ENCODE assay signal across 11 mouse cellular contexts in the genomic region with DNA sequence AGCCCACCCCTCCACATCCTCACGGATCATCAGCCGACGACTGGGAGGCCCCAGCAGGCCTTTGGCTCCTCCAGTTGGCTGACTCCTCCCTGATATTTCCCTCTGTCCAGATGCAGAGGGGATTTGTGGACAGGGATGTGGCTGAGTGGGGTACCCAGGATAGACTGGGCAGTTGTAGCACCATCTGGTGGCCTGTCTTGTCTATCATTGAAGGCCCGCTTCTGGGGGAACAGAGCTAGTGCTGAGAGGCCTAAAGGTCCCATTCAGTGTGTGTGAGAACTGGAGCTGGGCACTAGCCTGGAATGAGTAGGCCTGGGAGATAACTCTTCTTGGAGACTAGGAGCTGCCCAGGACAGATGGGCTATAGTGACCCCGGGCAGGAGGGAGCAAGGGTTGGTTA. TPM values are rescaled to one million over a fixed set of nuclear protein-coding genes. Genes with fewer than 3 reads are reported as not detected.
DNase-seq lines count a peak whose midpoint lies in the region; ATAC-seq and TF ChIP-seq lines count a peak whose summit lies in the region.
"Had no signal": no experiment of that assay in that cellular context is flagged by ENCODE, and none has a peak within 500 bp of the region (broad histone marks: within the 10 kb centered on the region; RNA-seq: fewer than 3 reads in every experiment).

No protein-coding gene starts in this region.

- no peak for ATAC-seq in kidney, postnatal 0 days (replicated peaks; ENCODE audit: low FRiP score, low read depth)
- no peak for ATAC-seq in lung, embryonic 14.5 days (ENCODE audit: insufficient read depth)
- ATAC-seq in forebrain, embryonic 13.5 days, result no peak

- DNase-seq in cerebellum, postnatal 14 days, result peak; percentile 31 to 44
- DNase-seq in cerebellum, adult 8-10 months, result no peak
- DNase-seq in kidney, postnatal 0 days (ENCODE audit: low spot score), result peak; percentile 47
- no peak for DNase-seq in kidney, adult 8-10 months
- peak; percentile 43 for DNase-seq in lung, embryonic 14.5 days
- DNase-seq in lung, postnatal 36 days, result no peak
- peak; percentile 67 for DNase-seq in retina, postnatal 1 day
- DNase-seq: thymus, adult 2 months had no signal

- 32% methylated on average over 5 of the region's 5 CpGs for WGBS in kidney, postnatal 0 days
- WGBS in lung, embryonic 14.5 days, result 39% methylated on average over 5 of the region's 5 CpGs
- 66% methylated on average over 5 of the region's 5 CpGs for WGBS in forebrain, embryonic 13.5 days

- peaks cover 12% of the 10 kb centered on the region; the same call in 1 of the 2 replicates for H3K4me1 ChIP-seq in kidney, postnatal 0 days (replicated peaks; ENCODE audit: insufficient read depth, low read length)
- H3K4me1 ChIP-seq in lung, embryonic 14.5 days (ENCODE audit: insufficient read depth), result 0 out of 2 replicates have a peak, but pooled peaks cover 6% of the 10 kb centered on the region
- peaks cover 18% of the 10 kb centered on the region for H3K4me1 ChIP-seq in forebrain, embryonic 13.5 days

- H3K4me2 ChIP-seq in kidney, postnatal 0 days (ENCODE audit: low read length), result no peak overlapping the region
- no peak overlapping the region for H3K4me2 ChIP-seq in lung, embryonic 14.5 days
- no peak overlapping the region for H3K4me2 ChIP-seq in forebrain, embryonic 13.5 days
- H3K4me2 ChIP-seq: heart, embryonic 13.5 days; liver, embryonic 15.5 days had no signal

- no peaks in the 10 kb centered on the region for H3K27me3 ChIP-seq in kidney, postnatal 0 days (ENCODE audit: insufficient read depth, low read length)
- peaks cover 21% of the 10 kb centered on the region; the same call in 1 of the 2 replicates for H3K27me3 ChIP-seq in lung, embryonic 14.5 days (ENCODE audit: insufficient read depth, low read length)
- H3K27me3 ChIP-seq in forebrain, embryonic 13.5 days, result peaks cover 38% of the 10 kb centered on the region

- no peak overlapping the region for H3K27ac ChIP-seq in kidney, postnatal 0 days
- H3K27ac ChIP-seq in lung, embryonic 14.5 days (ENCODE audit: low read depth), result no peak overlapping the region
- H3K27ac ChIP-seq in forebrain, embryonic 13.5 days, result no peak overlapping the region
- H3K27ac ChIP-seq: heart, embryonic 13.5 days; liver, embryonic 15.5 days had no signal

- H3K9ac ChIP-seq in kidney, postnatal 0 days (ENCODE audit: low read depth, low read length), result no peak overlapping the region
- H3K9ac ChIP-seq in lung, embryonic 14.5 days, result no peak overlapping the region
- no peak overlapping the region for H3K9ac ChIP-seq in forebrain, embryonic 13.5 days
- H3K9ac ChIP-seq: heart, embryonic 13.5 days; liver, embryonic 15.5 days had no signal

- no peaks in the 10 kb centered on the region for H3K9me3 ChIP-seq in kidney, postnatal 0 days (replicated peaks; ENCODE audit: low read length)
- H3K9me3 ChIP-seq in lung, embryonic 14.5 days (ENCODE audit: low read depth, low read length), result no peaks in the 10 kb centered on the region
- H3K9me3 ChIP-seq in forebrain, embryonic 13.5 days (replicated peaks), result no peaks in the 10 kb centered on the region
- H3K9me3 ChIP-seq: heart, embryonic 13.5 days; liver, embryonic 15.5 days had no signal

- 0 out of 2 replicates have a peak, but pooled peaks cover 5% of the 10 kb centered on the region for H3K36me3 ChIP-seq in kidney, postnatal 0 days (ENCODE audit: insufficient read depth, low read length)
- H3K36me3 ChIP-seq in lung, embryonic 14.5 days (ENCODE audit: insufficient read depth), result peaks cover 25% of the 10 kb centered on the region
- H3K36me3 ChIP-seq in forebrain, embryonic 13.5 days (ENCODE audit: poor library complexity, severe bottlenecking), result peaks cover 34% of the 10 kb centered on the region

- H3K4me3 ChIP-seq in kidney, postnatal 0 days (replicated peaks; ENCODE audit: low read depth, low read length), result no peak overlapping the region
- H3K4me3 ChIP-seq in lung, embryonic 14.5 days (ENCODE audit: low read depth, low read length), result no peak overlapping the region
- no peak overlapping the region for H3K4me3 ChIP-seq in forebrain, embryonic 13.5 days
- H3K4me3 ChIP-seq: heart, embryonic 13.5 days; liver, embryonic 15.5 days had no signal

- peak; percentile 62 for TF ChIP-seq CTCF in kidney, postnatal 0 days (IDR thresholded peaks at IDR 0.05; ENCODE audit: low read depth)
- peak; percentile 30 for TF ChIP-seq CTCF in lung, embryonic 14.5 days (IDR thresholded peaks at IDR 0.05; ENCODE audit: low read depth)

RNA-seq across cellular contexts. Expression of gene Spata2l, which starts 4.3 kb away (rescaled TPM):
- polyA plus RNA-seq in kidney, postnatal 0 days (2015; fragmentation: Nextera tagmentation; extraction: Ambion mirVana), result 6.1 and 8.2 TPM in 2 replicates
- polyA plus RNA-seq in lung, embryonic 14.5 days (2014; fragmentation: Nextera tagmentation; extraction: Ambion mirVana), result 2.3 and 4.1 TPM in 2 replicates
- 1.4 and 2.3 TPM in 2 replicates for polyA plus RNA-seq in forebrain, embryonic 13.5 days (2015; fragmentation: Nextera tagmentation; extraction: Ambion mirVana)

RNA-seq across cellular contexts. Expression of gene Cdk10, which starts 7.1 kb away (rescaled TPM):
- polyA plus RNA-seq in kidney, postnatal 0 days (2015; fragmentation: Nextera tagmentation; extraction: Ambion mirVana), result 28.7 and 29.2 TPM in 2 replicates
- 33.2 and 36.3 TPM in 2 replicates for polyA plus RNA-seq in lung, embryonic 14.5 days (2014; fragmentation: Nextera tagmentation; extraction: Ambion mirVana)
- 38.8 and 41.8 TPM in 2 replicates for polyA plus RNA-seq in forebrain, embryonic 13.5 days (2015; fragmentation: Nextera tagmentation; extraction: Ambion mirVana)

RNA-seq across cellular contexts. Expression of gene Spata33, which starts 19.1 kb away (rescaled TPM):
- 7.1 and 8.2 TPM in 2 replicates for polyA plus RNA-seq in kidney, postnatal 0 days (2015; fragmentation: Nextera tagmentation; extraction: Ambion mirVana)
- polyA plus RNA-seq in lung, embryonic 14.5 days (2014; fragmentation: Nextera tagmentation; extraction: Ambion mirVana), result 3.1 and 4.8 TPM in 2 replicates
- 4.2 and 5.5 TPM in 2 replicates for polyA plus RNA-seq in forebrain, embryonic 13.5 days (2015; fragmentation: Nextera tagmentation; extraction: Ambion mirVana)

RNA-seq across cellular contexts. Expression of gene Chmp1a, which starts 19.2 kb away (rescaled TPM):
- polyA plus RNA-seq in kidney, postnatal 0 days (2015; fragmentation: Nextera tagmentation; extraction: Ambion mirVana), result 126 and 138 TPM in 2 replicates
- polyA plus RNA-seq in lung, embryonic 14.5 days (2014; fragmentation: Nextera tagmentation; extraction: Ambion mirVana), result 102 and 108 TPM in 2 replicates
- polyA plus RNA-seq in forebrain, embryonic 13.5 days (2015; fragmentation: Nextera tagmentation; extraction: Ambion mirVana), result 183 and 199 TPM in 2 replicates

RNA-seq across cellular contexts. Expression of gene Zfp276, which starts 22.3 kb away (rescaled TPM):
- polyA plus RNA-seq in kidney, postnatal 0 days (2015; fragmentation: Nextera tagmentation; extraction: Ambion mirVana), result 13.1 and 15.0 TPM in 2 replicates
- polyA plus RNA-seq in lung, embryonic 14.5 days (2014; fragmentation: Nextera tagmentation; extraction: Ambion mirVana), result 19.7 and 26.6 TPM in 2 replicates
- 22.8 and 25.7 TPM in 2 replicates for polyA plus RNA-seq in forebrain, embryonic 13.5 days (2015; fragmentation: Nextera tagmentation; extraction: Ambion mirVana)

Comparison
In these comparisons a context has a peak if more than half of its experiments do, and no peak if none do; other contexts are left out.
1. DNase-seq: peak in cerebellum, postnatal 14 days (2 of 2), kidney, postnatal 0 days (single experiment), lung, embryonic 14.5 days (single experiment) and retina, postnatal 1 day (single experiment); none in cerebellum, adult 8-10 months (single experiment), kidney, adult 8-10 months (0 of 2) and lung, postnatal 36 days (single experiment).